Mouse (Mus musculus): ENCODE results near the gene Zfp239. TPM values are rescaled to one million over a fixed set of nuclear protein-coding genes. Genes with fewer than 3 reads are reported as not detected.
A peak's percentile ranks its signal among the peaks of the same experiment; 100 is the strongest.

Gene Zfp239
- total RNA-seq, 1 experiment from 2014 or later = 8.9 TPM

DNA sequence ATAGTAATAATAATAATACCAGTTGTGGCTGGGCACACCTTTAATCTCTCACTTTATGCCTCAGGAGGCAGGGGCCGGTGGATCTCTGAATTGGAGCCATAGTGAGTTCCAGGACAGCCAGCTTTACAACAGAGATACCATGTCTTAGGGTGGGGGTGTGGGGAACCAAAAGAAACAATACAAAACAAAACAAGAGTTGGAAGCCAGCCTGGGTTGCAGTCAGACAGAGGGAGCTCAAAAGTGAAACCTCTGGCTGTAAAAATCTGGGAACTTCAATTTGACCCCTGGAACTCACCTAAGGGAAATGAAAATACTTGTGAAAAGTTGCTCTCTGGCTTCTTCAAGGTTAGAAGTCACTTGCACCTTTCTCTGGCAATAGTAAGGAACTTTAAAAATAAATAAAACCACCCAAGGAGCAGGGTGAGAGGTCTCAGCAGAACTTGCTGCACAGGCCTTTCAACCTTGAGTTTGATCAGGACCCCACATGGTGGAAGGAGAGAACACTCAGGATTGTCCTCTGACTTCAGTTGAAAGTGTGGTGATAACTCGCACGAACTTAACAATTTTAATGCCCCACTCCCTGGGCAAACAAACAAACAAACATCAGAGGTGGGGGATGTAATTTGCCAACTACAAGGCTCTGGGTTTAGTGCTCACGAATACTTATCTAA, 43.5 kb downstream of the Zfp239 start:
- ATAC-seq (replicated peaks; ENCODE audit: low read depth, poor library complexity, severe bottlenecking) = no peak

GRCm38 (mm10) chr6:117906015-117906531, 44.2 kb downstream of the Zfp239 start:
- ATAC-seq (replicated peaks; ENCODE audit: low read depth, poor library complexity, severe bottlenecking) = no peak

GRCm38 (mm10) chr6:117906590-117907271, 44.8 kb downstream of the Zfp239 start:
- peak; percentile 81 for ATAC-seq (replicated peaks; ENCODE audit: low read depth, poor library complexity, severe bottlenecking)

DNA sequence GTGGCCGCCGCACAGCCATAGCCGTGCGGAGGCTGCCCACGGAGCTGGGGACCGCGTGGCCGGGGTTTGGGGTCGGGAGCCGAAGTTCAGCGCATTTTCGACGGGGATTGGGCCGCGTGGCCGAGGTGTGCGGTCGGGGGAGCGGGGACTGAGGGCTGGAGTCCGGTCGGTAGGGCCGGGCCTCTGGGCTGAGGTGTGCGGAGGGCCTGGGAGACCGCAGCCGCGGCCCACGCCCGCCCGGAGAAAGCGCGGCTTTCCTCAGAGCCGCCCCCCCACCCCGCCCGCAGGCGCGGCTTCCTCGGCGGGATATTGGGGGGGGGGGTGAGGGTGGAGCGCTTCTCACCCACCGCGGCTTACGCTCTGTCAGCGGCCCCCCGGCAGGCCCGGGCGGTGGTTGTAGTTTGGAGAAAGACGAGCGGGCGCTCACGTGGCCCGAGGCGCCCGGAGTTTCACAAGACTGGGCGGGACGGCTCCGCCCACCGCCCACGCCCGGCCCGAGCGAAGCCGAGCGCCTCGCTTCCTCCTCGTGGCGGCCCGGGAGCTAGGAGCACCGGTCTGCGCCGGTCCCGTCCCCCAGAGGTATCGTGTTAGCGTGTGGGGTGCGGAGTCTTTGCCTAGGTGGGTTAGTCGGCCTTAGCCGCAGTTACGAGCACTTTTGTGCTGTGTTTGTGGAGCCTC, 45.5 kb downstream of the Zfp239 start:
- ATAC-seq (replicated peaks; ENCODE audit: low read depth, poor library complexity, severe bottlenecking) = peak; percentile 58

GRCm38 (mm10) chr6:117907979-117908355, 46.1 kb downstream of the Zfp239 start:
- ATAC-seq (replicated peaks; ENCODE audit: low read depth, poor library complexity, severe bottlenecking) = 0 out of 2 replicates have a peak, but pooled peaks have one; percentile 0

GRCm38 (mm10) chr6:117908424-117908900, 46.6 kb downstream of the Zfp239 start:
- no peak for ATAC-seq (replicated peaks; ENCODE audit: low read depth, poor library complexity, severe bottlenecking)

DNA sequence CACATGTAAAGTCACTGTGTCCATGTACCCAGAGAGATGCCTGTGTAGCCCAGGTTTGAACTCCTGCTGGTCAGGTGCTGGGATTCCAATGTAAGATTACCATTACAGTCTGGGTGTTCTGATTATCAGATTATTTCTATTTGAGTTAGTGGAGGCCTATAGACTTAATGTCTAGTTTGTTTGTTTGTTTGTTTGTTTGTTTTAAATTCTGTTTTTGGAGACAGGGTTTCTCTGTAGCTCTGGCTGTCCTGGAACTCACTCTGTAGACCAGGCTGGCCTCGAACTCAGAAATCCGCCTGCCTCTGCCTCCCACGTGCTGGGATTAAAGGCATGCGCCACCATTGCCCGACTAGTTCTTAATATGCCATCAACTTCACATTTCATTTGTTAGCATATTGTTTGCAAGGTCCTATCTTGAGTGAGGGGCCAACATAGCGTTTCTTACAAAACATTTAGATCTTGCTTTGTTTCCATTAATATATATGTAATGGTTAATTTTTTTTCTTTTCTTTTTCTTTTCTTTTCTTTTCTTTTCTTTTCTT, 48.3 kb downstream of the Zfp239 start:
- ATAC-seq (replicated peaks; ENCODE audit: low read depth, poor library complexity, severe bottlenecking) = no peak

DNA sequence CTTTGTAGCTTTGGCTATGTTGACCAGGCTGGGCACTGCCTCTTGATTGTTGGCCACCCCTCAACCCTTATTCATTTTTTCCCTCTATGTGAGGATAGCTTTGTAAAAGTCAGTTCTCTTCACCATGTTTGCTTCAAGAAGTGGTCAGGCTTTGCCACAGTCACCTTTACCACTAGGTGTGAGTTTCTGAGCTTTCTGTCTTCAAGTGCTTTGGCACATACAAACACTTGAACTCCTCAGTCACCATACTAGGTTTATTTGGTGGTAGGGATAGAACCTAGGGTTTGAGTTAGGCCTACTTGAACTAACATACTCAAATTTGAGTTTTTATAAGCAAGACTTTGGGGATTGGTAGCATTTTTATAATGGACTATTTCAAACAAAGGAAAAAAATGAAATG, 52.6 kb downstream of the Zfp239 start:
- ATAC-seq (replicated peaks; ENCODE audit: low read depth, poor library complexity, severe bottlenecking) = no peak

GRCm38 (mm10) chr6:117916205-117916736, 54.4 kb downstream of the Zfp239 start:
- ATAC-seq (replicated peaks; ENCODE audit: low read depth, poor library complexity, severe bottlenecking) = no peak

GRCm38 (mm10) chr6:117916737-117917426, 55.0 kb downstream of the Zfp239 start:
- peak; percentile 85 for ATAC-seq (replicated peaks; ENCODE audit: low read depth, poor library complexity, severe bottlenecking)

- ATAC-seq (replicated peaks; ENCODE audit: low read depth, poor library complexity, severe bottlenecking) = peak; percentile 28; the same call in 1 of the 2 replicates
Measured at GRCm38 (mm10) chr6:117917576-117917975, 55.7 kb downstream of the Zfp239 start.

GRCm38 (mm10) chr6:117918043-117918442, 56.1 kb downstream of the Zfp239 start:
- no peak for ATAC-seq (replicated peaks; ENCODE audit: low read depth, poor library complexity, severe bottlenecking)

DNA sequence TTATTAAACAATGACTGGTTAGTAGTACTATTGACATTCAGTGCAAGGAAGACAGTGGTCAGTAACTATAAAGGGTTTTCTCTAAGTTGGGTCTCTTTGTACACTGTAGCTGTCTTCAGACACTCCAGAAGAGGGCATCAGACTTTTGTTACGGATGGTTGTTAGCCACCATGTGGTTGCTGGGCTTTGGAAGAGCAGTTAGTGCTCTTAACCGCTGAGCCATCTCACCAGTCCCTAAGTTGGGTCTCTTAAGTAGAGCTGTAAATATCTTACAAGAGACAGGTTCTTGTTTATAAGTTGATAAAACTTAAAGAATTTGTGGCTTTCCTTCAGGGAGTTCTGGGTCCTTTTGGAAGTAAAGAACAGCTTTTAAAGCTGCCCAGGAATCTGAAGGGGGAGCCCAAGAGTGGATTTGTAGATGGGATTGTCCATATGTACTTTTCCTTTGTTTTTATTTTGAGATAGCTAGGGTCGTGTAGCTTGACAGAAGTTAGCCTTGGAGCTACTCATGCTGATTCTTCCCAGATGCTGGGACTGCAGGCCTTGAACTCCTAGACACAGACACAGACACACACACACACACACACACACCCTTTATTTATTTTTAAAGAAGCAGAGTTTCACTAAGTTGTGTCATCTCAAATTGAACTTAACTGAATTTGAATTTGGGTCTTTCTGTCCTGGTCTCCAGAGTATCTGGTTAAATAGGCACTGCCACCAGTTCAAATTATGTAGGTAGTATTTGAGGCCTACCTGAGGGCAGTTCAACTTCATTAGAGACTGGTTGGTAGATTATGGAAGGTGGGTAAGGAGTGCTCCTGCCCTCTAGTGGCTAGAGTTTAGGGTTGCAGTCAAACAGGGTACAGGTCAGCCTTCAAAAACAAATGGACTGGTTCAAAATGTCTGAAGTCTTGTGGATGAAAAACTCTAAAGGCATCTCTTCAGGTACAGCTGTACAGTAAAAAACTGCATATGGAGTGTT, 59.0 kb downstream of the Zfp239 start:
- ATAC-seq (replicated peaks; ENCODE audit: low read depth, poor library complexity, severe bottlenecking) = peak; percentile 42; the same call in 1 of the 2 replicates

DNA sequence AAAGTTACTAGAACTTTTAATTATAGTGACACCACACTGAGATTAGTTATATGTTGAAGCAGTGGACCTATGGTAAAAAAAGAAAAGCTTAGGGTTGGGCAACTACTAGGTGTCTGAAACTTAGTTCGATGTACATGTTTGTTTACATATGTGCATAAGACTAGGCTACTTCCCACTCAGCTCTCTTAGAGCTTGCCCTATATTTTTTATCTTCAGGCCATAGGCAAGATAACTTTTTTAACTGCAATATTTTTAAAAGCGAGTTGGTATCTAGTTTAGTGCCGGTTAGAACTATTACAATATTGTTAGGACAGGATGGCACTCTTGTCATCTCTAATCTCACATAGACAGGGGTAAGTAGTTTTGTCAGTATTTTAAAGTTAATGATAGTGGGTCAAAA, 60.1 kb downstream of the Zfp239 start:
- no peak for ATAC-seq (replicated peaks; ENCODE audit: low read depth, poor library complexity, severe bottlenecking)

Other genes with a start within 250 kb of the Zfp239 start
- gene Zfp637, start 20.9 kb upstream of the Zfp239 start, total RNA-seq (2017) = 22.8 and 30.0 TPM in 2 replicates
- gene Hnrnpf, start 38.2 kb downstream of the Zfp239 start, total RNA-seq (2017) = 1,320 and 1,371 TPM in 2 replicates
- gene Fxyd4, start 75.6 kb downstream of the Zfp239 start, total RNA-seq (2017) = not detected in 2 replicates
- not detected in 2 replicates for gene Rasgef1a, start 149.3 kb downstream of the Zfp239 start, total RNA-seq (2017)